Mouse (Mus musculus) left cerebral cortex, adult 18-20 months (tissue): Measurements from ENCODE around the gene Ap3b1. TPM values are rescaled to one million over a fixed set of nuclear protein-coding genes. Genes with fewer than 3 reads are reported as not detected.

Experiments
- DNase-seq, 2 experiments: peaks; one replicate each; pipeline ENCODE4 v3.0.0; 2021 to 2022; ENCODE audit warnings: low spot score in 2 of 2, mixed read lengths in 1 of 2
- microRNA-seq, 2 experiments: library from miRNA; unstranded; fragments of <30 nt; microRNA quantifications; one replicate each; pipeline ENCODE4 v1.2.0; 2021
- total RNA-seq, 2 experiments: library from RNA; stranded (reverse); gene quantifications; 2 replicates each; pipeline ENCODE4 v1.2.3; 2021

The Ap3b1 gene
- total RNA-seq, 2 experiments from 2014 or later = 44.5 to 48.7 TPM

- no peak for DNase-seq
Observed at GRCm38 (mm10) chr13:94576399-94577176, 217.8 kb downstream of the Ap3b1 start.

DNA sequence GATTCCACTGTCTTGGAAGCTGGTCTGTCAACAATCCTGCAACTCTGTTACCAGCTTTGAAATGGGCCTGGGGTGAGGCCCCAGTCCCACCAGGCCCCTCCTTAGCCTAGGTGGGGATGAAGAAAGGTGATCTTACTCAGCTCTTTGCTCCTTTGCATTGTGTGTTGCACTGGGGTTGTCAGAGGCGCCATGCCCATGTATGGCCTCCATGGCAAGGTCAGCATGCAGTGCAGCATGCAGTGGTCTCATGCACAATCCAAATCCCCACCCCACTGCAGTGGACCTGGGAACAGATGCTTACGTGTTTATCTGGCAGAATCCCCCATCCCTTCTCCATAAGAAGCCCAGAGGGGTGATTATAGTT is 218.4 kb downstream of the Ap3b1 start:
- no peak for DNase-seq

DNA sequence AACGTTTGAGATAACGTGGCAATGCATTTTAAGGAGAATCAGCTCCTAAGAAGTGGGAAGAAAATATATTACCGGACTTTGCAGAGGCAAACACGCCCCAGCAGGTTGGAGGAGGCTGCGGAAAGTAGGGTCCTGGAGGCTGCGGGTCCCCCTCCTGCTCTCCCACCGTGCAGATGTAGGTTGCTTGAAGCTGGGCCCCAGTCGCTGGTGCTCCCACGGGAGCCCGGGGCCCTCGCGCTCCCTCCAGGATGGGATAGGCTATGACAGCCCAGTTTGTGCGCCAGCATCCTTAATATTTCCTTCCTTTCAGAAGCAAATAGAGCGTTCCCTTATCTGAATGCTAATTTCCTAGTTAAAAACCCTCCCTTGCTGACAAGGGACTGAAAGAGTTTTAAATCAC is 236.5 kb downstream of the Ap3b1 start:
- DNase-seq = no peak

GRCm38 (mm10) chr13:94595701-94596361 is 237.1 kb downstream of the Ap3b1 start:
- DNase-seq = no peak

- DNase-seq = no peak
Observed at GRCm38 (mm10) chr13:94596386-94597033, 237.8 kb downstream of the Ap3b1 start.

DNA sequence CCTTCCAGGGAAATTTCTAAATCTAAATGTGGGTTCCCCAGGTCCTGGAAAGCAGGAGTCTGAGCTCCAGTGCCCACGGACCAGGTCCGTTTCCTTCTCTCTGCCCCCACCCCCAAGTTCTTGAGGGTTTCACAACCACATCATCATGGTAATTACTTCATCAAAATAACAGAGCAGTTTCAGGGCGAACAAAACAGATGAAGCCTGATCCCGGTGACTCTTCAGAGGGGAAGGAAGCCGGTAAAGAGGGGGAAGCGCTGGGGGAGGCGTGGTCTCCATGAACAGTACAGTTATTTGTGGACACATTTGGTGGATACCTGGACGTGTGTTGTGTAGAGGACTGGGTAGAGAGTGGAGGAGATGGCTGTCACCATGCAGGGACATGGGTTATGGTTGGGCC is 241.0 kb downstream of the Ap3b1 start:
- DNase-seq = no peak

GRCm38 (mm10) chr13:94607035-94607860 is 248.5 kb downstream of the Ap3b1 start:
- DNase-seq = no peak

- DNase-seq = no peak
Observed at GRCm38 (mm10) chr13:94607861-94608223, 249.1 kb downstream of the Ap3b1 start.

GRCm38 (mm10) chr13:94608420-94608831 is 249.7 kb downstream of the Ap3b1 start:
- DNase-seq = no peak

DNA sequence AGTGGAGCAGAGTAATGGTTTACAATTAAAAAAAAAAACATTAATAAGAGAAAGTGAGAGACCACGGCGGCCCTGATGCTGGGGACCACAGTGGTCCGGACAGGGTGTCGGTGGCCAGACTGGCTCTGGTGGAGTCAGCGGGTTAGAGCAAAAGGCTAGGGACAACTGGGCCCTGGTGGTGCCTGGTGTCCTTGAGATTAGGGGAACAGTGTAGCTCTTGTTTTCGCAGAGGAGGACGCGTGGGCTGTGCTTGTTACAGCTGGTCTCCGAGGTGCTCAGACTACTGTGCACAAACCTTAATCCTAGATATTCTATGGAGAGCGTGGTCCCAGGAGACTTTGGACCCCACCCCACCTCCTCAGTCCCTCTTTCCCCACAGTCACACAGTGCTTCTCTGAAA is 250.2 kb downstream of the Ap3b1 start:
- DNase-seq = no peak

Small RNA genes lying within 50 kb of the gene (microRNA-seq; reads per million reads assigned to microRNA genes)
- gene Gm25109 = 0 reads per million in 2 experiments

Other genes with a start within 250 kb of the Ap3b1 start
- gene Scamp1, start 73.1 kb upstream of the Ap3b1 start, total RNA-seq = 100 to 1,000 TPM; 183 to 191 TPM